Mouse (Mus musculus) ZHBTc4 (cell line): ENCODE measurements at regions not wholly inside any gene's neighbourhood (a gene's known extent, or its start where the extent isn't known, plus 50 kb on each side); places are given as distances from the start of the nearest gene placed in this dataset.
"Not testable (repeated sequence)": the region's sequence is repeated elsewhere in the genome, so short reads cannot be mapped to it uniquely, and the experiment has no call there.

Source experiments
- DNase-seq: peaks from one replicate; pipeline ENCODE4 v3.0.0-alpha.2; 2011; ENCODE audit warnings: low read depth, low spot score

GRCm38 (mm10) chr2:116526203-116526602 is 352.3 kb upstream of the Tmco5 start:
- not testable (repeated sequence) for DNase-seq

DNA sequence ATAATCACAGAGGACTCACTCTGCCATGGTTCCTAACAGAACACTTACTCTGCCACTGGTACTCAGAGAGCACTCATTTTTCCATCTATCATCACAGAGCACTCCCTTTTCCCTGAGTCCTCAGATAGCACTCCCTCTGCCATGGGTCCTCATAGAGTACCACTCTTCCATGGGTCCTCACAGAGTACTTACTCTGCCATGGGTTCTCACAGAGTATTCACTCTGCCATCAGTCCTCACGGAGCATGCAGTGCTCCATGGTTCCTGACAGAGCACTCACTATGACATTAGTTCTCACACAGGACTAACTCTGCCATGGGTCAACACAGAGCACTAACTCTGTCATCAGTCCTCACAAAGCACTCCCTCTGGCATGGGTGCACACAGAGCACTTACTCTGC is 342.0 kb upstream of the Tmco5 start:
- no peak for DNase-seq

- no peak for DNase-seq
Measured at GRCm38 (mm10) chr2:116559350-116559749, 319.1 kb upstream of the Tmco5 start.

GRCm38 (mm10) chr2:116583989-116584388 is 294.5 kb upstream of the Tmco5 start:
- DNase-seq: no peak

GRCm38 (mm10) chr2:116586203-116586959 is 292.1 kb upstream of the Tmco5 start:
- DNase-seq: no peak

- DNase-seq: no peak
Measured at GRCm38 (mm10) chr2:116605869-116606268, 272.6 kb upstream of the Tmco5 start.

DNA sequence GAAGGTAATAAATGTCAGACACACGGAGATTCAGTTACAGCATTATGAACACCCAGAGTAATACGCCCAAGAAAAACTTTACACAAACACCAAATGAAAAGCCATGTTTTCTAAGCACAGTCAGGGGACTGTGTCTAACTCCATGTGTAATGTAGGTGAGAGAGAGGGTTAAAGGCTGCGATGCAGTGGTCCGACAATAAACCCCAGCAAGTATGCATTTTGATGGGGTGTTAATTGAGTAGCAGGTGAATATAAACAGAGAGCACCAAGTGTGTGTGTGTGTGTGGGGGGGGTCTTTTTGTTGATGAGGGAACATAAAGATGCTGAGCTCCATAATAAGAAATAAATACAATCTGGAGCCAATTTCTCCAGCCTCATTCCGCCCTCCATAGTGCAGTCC is 238.6 kb upstream of the Tmco5 start:
- DNase-seq: no peak

GRCm38 (mm10) chr2:116652106-116652505 is 226.4 kb upstream of the Tmco5 start:
- peak; percentile 12 for DNase-seq

GRCm38 (mm10) chr2:116685756-116686155 is 192.7 kb upstream of the Tmco5 start:
- DNase-seq: no peak

- no peak for DNase-seq
Measured at GRCm38 (mm10) chr2:116697542-116697941, 180.9 kb upstream of the Tmco5 start.

DNA sequence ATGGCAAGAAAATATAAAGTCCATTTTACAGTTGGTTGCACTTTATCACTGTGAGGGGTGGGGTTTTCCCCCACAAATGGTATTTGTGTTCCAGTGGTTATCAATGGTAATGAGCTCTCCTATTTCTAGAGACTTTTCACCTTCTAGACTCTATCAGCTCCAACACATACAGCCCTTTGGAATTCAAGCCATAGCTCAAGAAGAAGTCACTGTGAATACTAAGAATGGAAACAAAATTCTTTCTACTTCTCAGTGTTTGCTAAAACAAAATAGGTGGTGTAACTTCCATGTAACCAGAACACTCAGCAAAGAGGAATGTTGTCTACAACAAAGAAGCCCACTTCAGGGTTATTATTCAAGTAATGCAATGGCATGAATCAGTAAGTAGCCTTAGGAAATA is 173.8 kb upstream of the Tmco5 start:
- DNase-seq: no peak

GRCm38 (mm10) chr2:116709608-116710007 is 168.9 kb upstream of the Tmco5 start:
- no peak for DNase-seq

DNA sequence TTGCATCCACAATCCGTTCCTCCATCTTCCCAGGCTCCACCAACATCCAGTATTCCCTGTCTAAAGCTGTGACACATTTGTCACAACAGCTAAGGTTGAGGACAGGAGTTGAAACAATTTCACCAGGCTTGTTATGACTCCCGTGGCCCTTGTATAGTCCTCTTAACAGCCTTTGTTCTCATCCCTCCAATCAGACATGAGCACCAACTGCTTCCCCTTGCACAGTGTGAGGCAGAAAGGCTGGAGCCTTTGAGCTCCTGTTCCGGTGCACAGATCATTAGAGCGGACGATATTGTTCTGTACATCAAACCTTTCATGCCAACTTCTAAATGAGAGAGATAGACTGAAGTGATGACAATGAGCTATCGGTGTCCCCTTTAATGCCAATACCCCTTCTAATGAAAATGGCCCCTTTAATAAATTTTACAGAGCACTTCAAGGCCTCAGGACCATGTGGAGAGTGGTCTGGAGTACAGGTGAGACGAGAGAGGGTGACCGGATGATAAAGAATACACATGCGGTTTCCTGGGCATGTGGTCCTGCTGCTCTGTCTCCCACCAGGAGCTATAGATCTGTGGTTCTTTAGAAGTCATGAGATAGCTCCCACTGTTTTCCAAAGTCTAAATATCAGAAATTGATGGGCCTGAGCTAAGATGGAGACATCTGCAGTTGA is 161.8 kb upstream of the Tmco5 start:
- DNase-seq: no peak

DNA sequence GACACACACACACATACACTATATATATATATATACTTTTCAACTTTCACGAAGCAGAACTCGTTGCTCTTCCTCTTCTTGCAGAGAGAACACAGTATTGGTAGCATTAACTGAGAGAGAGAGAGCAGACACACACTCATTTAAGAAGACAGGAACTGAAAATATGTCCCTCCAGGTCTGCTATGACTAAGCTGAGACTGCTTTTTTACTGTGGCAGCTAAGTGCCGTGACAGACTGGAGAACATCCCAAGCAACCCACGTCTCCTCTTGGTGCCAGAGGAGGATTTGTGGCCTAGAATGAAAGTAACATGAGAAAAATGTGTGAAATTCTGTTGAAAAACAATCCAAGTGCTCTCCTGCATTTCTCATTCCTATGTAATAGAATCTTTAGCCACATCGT is 159.9 kb upstream of the Tmco5 start:
- DNase-seq: no peak

DNA sequence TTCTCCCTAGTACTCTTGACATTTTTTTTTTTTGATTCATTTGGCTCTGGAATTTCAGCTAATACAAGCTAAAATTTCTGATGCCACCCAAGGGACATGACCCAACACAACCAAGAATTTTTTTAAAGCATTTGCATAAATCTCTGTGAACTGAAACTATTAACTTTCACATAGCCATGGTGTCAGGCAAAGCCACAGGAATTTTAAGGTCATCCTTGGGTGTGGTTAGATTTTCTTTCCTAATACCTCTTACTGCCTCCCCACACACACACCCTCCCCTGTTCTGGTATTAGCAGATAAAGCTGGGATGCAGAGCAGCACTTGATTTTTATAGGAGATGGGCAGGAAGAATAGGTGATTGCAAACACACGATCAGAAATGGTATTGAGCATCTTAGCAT is 150.9 kb upstream of the Tmco5 start:
- no peak for DNase-seq

- peak; percentile 35 for DNase-seq
Measured at GRCm38 (mm10) chr2:116735702-116736101, 142.8 kb upstream of the Tmco5 start.

DNA sequence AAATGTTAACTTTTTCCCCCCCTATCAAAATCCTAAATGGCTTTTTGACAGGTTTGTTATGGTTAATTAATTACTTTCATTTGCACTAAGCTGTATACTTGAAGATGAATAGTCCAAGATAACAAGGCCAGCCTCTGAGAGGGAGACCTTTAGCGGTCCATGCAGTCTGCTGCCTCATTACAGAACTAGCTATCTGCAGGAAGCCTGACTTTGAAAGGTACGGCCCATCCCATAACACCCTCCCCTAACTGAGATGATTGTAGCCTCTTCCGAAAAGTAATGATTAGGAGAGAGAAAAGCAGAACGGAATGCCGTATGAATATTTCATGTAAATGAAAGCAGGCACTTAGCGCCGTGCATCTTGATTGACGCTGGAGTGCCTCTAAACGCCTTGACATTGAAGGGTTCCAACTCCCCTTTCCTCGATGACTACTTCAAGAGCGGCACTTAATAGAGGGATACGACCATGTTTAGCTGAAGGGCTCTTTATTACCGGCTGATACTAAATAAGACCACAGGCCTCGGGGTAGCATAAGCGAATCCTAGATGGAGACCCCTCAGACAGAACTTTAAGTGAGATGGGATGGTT is 109.9 kb upstream of the Tmco5 start:
- DNase-seq: peak; percentile 15

DNA sequence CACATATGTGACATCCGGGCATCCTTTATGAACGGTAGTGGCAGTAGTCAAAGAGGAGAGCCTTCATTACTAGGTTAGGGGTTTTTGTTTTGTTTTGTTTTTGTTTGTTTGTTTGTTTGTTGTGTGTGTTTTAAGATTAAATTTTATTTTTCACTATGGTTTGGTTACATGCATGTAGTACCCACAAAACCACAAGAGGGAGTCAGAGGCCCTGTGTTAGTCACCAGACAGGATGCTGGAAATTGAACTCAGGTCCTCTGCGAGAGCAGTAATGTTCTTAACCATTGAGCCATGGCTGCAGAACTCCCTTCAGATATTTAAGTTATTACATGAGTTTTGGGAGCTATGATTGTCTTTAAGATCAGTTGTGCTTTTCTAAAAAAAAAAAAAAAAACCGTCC is 109.3 kb upstream of the Tmco5 start:
- DNase-seq: no peak

- DNase-seq: no peak
Measured at GRCm38 (mm10) chr2:116772569-116772968, 105.9 kb upstream of the Tmco5 start.

DNA sequence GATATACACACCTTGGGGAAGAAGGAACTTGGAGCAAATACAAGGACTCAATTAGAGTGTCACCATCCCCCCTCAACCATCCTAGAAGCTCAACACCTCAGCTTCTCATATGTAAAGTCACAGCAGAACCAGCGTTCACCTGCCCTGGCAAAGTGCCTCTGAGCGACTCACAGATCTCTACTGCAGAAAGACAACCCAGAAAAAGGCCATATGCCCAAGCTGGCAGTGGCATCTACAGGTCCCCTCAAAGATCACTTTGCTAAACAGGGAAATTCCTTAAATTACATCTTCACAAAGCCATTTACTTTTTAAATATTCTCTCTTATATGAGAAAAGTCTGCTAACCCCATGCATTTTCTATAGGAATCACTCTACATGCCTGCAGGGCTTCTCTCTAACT is 78.3 kb upstream of the Tmco5 start:
- no peak for DNase-seq

DNA sequence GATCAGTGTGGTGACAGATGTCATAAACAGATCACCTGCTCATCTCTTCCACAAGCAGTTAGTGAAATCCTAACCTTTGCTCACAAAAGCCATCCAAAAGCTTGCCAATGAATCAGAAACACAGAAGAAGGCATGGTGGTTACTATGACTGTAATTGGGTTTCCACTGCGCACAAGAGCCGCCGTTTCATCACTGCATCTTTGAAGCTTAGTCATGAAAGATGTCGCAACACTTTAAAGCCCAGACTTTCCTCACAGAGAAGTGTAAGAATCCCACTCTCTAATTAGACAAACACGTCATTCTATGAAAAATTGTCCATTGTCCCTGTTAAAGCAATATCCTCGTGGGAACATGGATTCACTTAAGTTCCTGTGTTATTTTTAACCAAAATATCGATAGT is 76.9 kb upstream of the Tmco5 start:
- DNase-seq: no peak

- DNase-seq: no peak
Measured at GRCm38 (mm10) chr2:116807207-116807606, 71.3 kb upstream of the Tmco5 start.

GRCm38 (mm10) chr2:116807636-116808035 is 70.9 kb upstream of the Tmco5 start:
- no peak for DNase-seq
